Mouse (Mus musculus): ENCODE measurements around the gene Med15. TPM values are rescaled to one million over a fixed set of nuclear protein-coding genes. Genes with fewer than 3 reads are reported as not detected.
"Not testable (repeated sequence)": the region's sequence is repeated elsewhere in the genome, so short reads cannot be mapped to it uniquely, and the experiment has no call there.

The Med15 gene
- polyA plus RNA-seq, 1 experiment from 2014 or later, result 47.1 TPM

GRCm38 (mm10) chr16:17617922-17618565 lies 114.6 kb downstream of the Med15 start:
- ATAC-seq (ENCODE audit: low read depth), result peak; percentile 68
- no peak overlapping the region for H3K27ac ChIP-seq (ENCODE audit: low read length)
- no peaks in the 10 kb centered on the region for H3K27me3 ChIP-seq (ENCODE audit: control insufficient read depth, insufficient read depth, low read depth, low read length)
- WGBS, result 6% methylated on average over 13 of the region's 13 CpGs
- no peak overlapping the region for H3K9ac ChIP-seq (ENCODE audit: low read length)
- H3K9me3 ChIP-seq (ENCODE audit: control insufficient read depth, low read length), result no peaks in the 10 kb centered on the region
- H3K4me3 ChIP-seq (ENCODE audit: low read length), result no peak overlapping the region
- H3K4me1 ChIP-seq (replicated peaks; ENCODE audit: control insufficient read depth, insufficient read depth, low read length), result peaks cover 10% of the 10 kb centered on the region
- H3K36me3 ChIP-seq (ENCODE audit: control insufficient read depth, insufficient read depth, low read length), result no peaks in the 10 kb centered on the region; the same call in 1 of the 2 replicates
- peak overlapping the region; percentile 21; the same call in 1 of the 2 replicates for H3K4me2 ChIP-seq (ENCODE audit: low read depth, low read length)

DNA sequence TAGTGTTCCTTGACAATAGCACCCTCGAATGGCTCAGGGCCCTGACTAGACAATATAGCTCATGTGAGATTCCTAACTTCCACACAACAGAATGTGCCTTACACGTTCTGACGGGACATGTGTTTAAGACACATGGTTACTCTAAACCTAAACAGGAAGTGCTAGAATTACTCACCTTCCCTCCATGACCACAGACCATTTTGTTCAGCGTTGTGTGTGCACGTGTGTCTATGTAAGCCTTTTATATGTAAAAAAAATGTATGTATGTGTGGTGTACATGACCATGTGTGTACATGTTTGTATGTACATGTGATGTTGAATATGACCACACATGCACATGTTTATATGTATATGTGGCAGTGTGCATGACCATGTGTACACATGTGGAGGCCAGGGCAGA lies 116.5 kb downstream of the Med15 start:
- H3K36me3 ChIP-seq (ENCODE audit: control insufficient read depth, insufficient read depth, low read length), result no peaks in the 10 kb centered on the region
- H3K27ac ChIP-seq (ENCODE audit: low read length), result no peak overlapping the region
- H3K9me3 ChIP-seq (ENCODE audit: control insufficient read depth, low read length), result no peaks in the 10 kb centered on the region
- peaks cover 10% of the 10 kb centered on the region for H3K4me1 ChIP-seq (replicated peaks; ENCODE audit: control insufficient read depth, insufficient read depth, low read length)
- 72% methylated on average over 5 of the region's 5 CpGs for WGBS
- no peak for ATAC-seq (ENCODE audit: low read depth)
- no peak overlapping the region for H3K4me3 ChIP-seq (ENCODE audit: low read length)
- H3K9ac ChIP-seq (ENCODE audit: low read length), result no peak overlapping the region
- no peak overlapping the region for H3K4me2 ChIP-seq (ENCODE audit: low read depth, low read length)
- H3K27me3 ChIP-seq (ENCODE audit: control insufficient read depth, insufficient read depth, low read depth, low read length), result no peaks in the 10 kb centered on the region

DNA sequence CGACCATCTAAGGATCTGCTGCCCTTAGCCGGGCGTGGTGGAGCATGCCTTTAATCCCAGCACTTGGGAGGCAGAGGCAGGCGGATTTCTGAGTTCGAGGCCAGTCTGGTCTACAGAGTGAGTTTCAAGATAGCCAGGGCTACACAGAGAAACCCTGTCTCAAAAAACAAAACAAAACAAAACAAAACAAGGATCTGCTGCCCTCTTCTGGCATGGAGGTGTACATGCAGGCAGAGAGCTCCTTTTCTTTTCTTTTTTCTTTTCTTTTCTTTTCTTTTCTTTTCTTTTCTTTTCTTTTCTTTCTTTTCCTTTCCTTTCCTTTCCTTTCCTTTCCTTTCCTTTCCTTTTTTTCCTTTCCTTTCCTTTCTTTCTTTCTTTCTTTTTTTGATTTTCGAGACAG lies 118.0 kb downstream of the Med15 start:
- not testable (repeated sequence) for H3K4me2 ChIP-seq (ENCODE audit: low read depth, low read length); H3K27ac ChIP-seq (ENCODE audit: low read length); H3K27me3 ChIP-seq (ENCODE audit: control insufficient read depth, insufficient read depth, low read depth, low read length); H3K36me3 ChIP-seq (ENCODE audit: control insufficient read depth, insufficient read depth, low read length); H3K9me3 ChIP-seq (ENCODE audit: control insufficient read depth, low read length); H3K4me1 ChIP-seq (replicated peaks; ENCODE audit: control insufficient read depth, insufficient read depth, low read length); H3K4me3 ChIP-seq (ENCODE audit: low read length); ATAC-seq (ENCODE audit: low read depth); H3K9ac ChIP-seq (ENCODE audit: low read length)
- WGBS, result 92% methylated on average over 6 of the region's 6 CpGs

- H3K36me3 ChIP-seq (ENCODE audit: control insufficient read depth, insufficient read depth, low read length), result no peaks in the 10 kb centered on the region
- H3K4me3 ChIP-seq (ENCODE audit: low read length), result no peak overlapping the region
- no peak for ATAC-seq (ENCODE audit: low read depth)
- H3K4me2 ChIP-seq (ENCODE audit: low read depth, low read length), result no peak overlapping the region
- H3K27ac ChIP-seq (ENCODE audit: low read length), result no peak overlapping the region
- no peaks in the 10 kb centered on the region for H3K27me3 ChIP-seq (ENCODE audit: control insufficient read depth, insufficient read depth, low read depth, low read length)
- H3K9ac ChIP-seq (ENCODE audit: low read length), result no peak overlapping the region
- H3K4me1 ChIP-seq (replicated peaks; ENCODE audit: control insufficient read depth, insufficient read depth, low read length), result no peaks in the 10 kb centered on the region
- no peaks in the 10 kb centered on the region for H3K9me3 ChIP-seq (ENCODE audit: control insufficient read depth, low read length)
- WGBS, result 49% methylated on average over 4 of the region's 4 CpGs
These were observed 121.3 kb downstream of the Med15 start for GRCm38 (mm10) chr16:17611383-17611782.

DNA sequence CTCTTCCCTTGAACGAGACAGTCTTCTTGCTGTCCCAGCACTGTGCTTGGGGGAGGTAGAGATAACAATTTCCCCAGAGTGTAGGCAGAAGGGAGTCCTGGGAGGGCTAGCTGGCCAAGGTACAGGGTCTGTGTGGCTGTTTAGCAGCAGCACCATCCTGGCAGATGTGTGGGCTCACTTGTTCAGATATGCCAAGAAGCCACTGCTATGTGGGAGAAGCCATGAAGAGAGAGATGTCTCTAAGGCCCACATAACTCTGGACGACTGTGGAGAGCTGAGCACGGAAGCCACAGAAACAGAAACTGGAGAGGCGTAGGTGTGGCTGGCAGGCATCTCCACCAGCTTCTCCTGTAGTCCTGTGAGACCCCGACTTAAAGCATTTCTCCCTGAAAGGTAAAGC lies 127.0 kb downstream of the Med15 start:
- no peak for ATAC-seq (ENCODE audit: low read depth)
- Histone ChIP-seq H3K27ac (ENCODE audit: low read length) (no peak overlapping the region), H3K27me3 (ENCODE audit: control insufficient read depth, insufficient read depth, low read depth, low read length) (no peaks in the 10 kb centered on the region), H3K36me3 (ENCODE audit: control insufficient read depth, insufficient read depth, low read length) (no peaks in the 10 kb centered on the region), H3K4me1 (replicated peaks; ENCODE audit: control insufficient read depth, insufficient read depth, low read length) (no peaks in the 10 kb centered on the region), H3K4me2 (ENCODE audit: low read depth, low read length) (no peak overlapping the region), H3K9me3 (ENCODE audit: control insufficient read depth, low read length) (no peaks in the 10 kb centered on the region), H3K4me3 (ENCODE audit: low read length) (no peak overlapping the region), H3K9ac (ENCODE audit: low read length) (no peak overlapping the region)
- 67% methylated on average over 5 of the region's 5 CpGs for WGBS

DNA sequence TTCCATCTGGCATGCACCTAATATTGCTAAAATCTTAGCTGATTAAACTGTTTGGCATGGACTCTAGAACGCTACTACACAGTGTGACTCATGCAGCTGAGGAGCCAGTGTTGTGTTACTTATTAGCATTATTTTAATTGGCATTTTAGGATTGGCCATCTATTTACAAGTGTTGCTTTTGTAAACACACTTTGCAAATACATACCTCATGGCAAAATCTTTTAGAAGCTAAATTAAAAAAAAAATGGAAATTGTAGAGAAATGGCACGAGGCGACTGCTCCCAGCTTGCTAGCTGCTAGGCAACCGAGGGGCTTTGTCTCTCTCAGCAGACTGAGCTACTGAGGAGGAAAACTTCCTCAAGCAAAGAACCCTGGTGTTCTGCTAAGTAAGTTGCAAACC lies 127.8 kb downstream of the Med15 start:
- Histone ChIP-seq H3K36me3 (ENCODE audit: control insufficient read depth, insufficient read depth, low read length) (no peaks in the 10 kb centered on the region), H3K4me3 (ENCODE audit: low read length) (no peak overlapping the region), H3K27me3 (ENCODE audit: control insufficient read depth, insufficient read depth, low read depth, low read length) (no peaks in the 10 kb centered on the region), H3K9me3 (ENCODE audit: control insufficient read depth, low read length) (no peaks in the 10 kb centered on the region), H3K4me2 (ENCODE audit: low read depth, low read length) (no peak overlapping the region), H3K4me1 (replicated peaks; ENCODE audit: control insufficient read depth, insufficient read depth, low read length) (no peaks in the 10 kb centered on the region), H3K27ac (ENCODE audit: low read length) (no peak overlapping the region), H3K9ac (ENCODE audit: low read length) (no peak overlapping the region)
- ATAC-seq (ENCODE audit: low read depth), result no peak
- 64% methylated on average over 4 of the region's 4 CpGs for WGBS

Other genes starting within 250 kb of the Med15 start
- gene Aifm3, start 243.3 kb downstream of the Med15 start, polyA plus RNA-seq (2015; fragmentation: Nextera tagmentation; extraction: Ambion mirVana), result 4.1 and 6.5 TPM in 2 replicates
- 75.6 and 85.6 TPM in 2 replicates for gene Lztr1, start 224.2 kb downstream of the Med15 start, polyA plus RNA-seq (2015; fragmentation: Nextera tagmentation; extraction: Ambion mirVana)
- 53.0 and 59.5 TPM in 2 replicates for gene Thap7, start 201.8 kb downstream of the Med15 start, polyA plus RNA-seq (2015; fragmentation: Nextera tagmentation; extraction: Ambion mirVana)
- gene Lrrc74b, start 171.6 kb downstream of the Med15 start, polyA plus RNA-seq (2015; fragmentation: Nextera tagmentation; extraction: Ambion mirVana), result 3.0 and 4.8 TPM in 2 replicates
- 1.3 and 1.5 TPM in 2 replicates for gene P2rx6, start 171.0 kb downstream of the Med15 start, polyA plus RNA-seq (2015; fragmentation: Nextera tagmentation; extraction: Ambion mirVana)
- 10.8 and 13.2 TPM in 2 replicates for gene Slc7a4, start 149.7 kb downstream of the Med15 start, polyA plus RNA-seq (2015; fragmentation: Nextera tagmentation; extraction: Ambion mirVana)
- 33.2 and 34.3 TPM in 2 replicates for gene Smpd4, start 113.5 kb downstream of the Med15 start, polyA plus RNA-seq (2015; fragmentation: Nextera tagmentation; extraction: Ambion mirVana)
- 8.8 and 9.1 TPM in 2 replicates for gene Ccdc74a, start 86.4 kb downstream of the Med15 start, polyA plus RNA-seq (2015; fragmentation: Nextera tagmentation; extraction: Ambion mirVana)
- gene Klhl22, start 26.7 kb upstream of the Med15 start, polyA plus RNA-seq (2015; fragmentation: Nextera tagmentation; extraction: Ambion mirVana), result 59.0 and 62.8 TPM in 2 replicates
- 12.4 and 13.9 TPM in 2 replicates for gene Scarf2, start 64.4 kb upstream of the Med15 start, polyA plus RNA-seq (2015; fragmentation: Nextera tagmentation; extraction: Ambion mirVana)
- gene B830017H08Rik, start 100.2 kb upstream of the Med15 start, polyA plus RNA-seq (2015; fragmentation: Nextera tagmentation; extraction: Ambion mirVana), result not detected in 2 replicates
- 4.1 and 4.5 TPM in 2 replicates for gene Car15, start 105.5 kb upstream of the Med15 start, polyA plus RNA-seq (2015; fragmentation: Nextera tagmentation; extraction: Ambion mirVana)
- 0.29 and 0.33 TPM in 2 replicates for gene Gm20518, start 158.8 kb upstream of the Med15 start, polyA plus RNA-seq (2015; fragmentation: Nextera tagmentation; extraction: Ambion mirVana)
- gene Tssk1, start 161.3 kb upstream of the Med15 start, polyA plus RNA-seq (2015; fragmentation: Nextera tagmentation; extraction: Ambion mirVana), result 0.08 TPM in 1 of 2 replicates, not detected in the other
- gene Dgcr2, start 165.7 kb upstream of the Med15 start, polyA plus RNA-seq (2015; fragmentation: Nextera tagmentation; extraction: Ambion mirVana), result 87.9 and 89.2 TPM in 2 replicates
- not detected in 2 replicates for gene Tssk2, start 165.7 kb upstream of the Med15 start, polyA plus RNA-seq (2015; fragmentation: Nextera tagmentation; extraction: Ambion mirVana)
- 39.9 and 42.0 TPM in 2 replicates for gene Ess2, start 178.5 kb upstream of the Med15 start, polyA plus RNA-seq (2015; fragmentation: Nextera tagmentation; extraction: Ambion mirVana)
- gene Gsc2, start 182.2 kb upstream of the Med15 start, polyA plus RNA-seq (2015; fragmentation: Nextera tagmentation; extraction: Ambion mirVana), result not detected in 2 replicates
- 64.3 and 68.8 TPM in 2 replicates for gene Slc25a1, start 195.3 kb upstream of the Med15 start, polyA plus RNA-seq (2015; fragmentation: Nextera tagmentation; extraction: Ambion mirVana)
- gene Vpreb2, start 247.5 kb upstream of the Med15 start, polyA plus RNA-seq (2015; fragmentation: Nextera tagmentation; extraction: Ambion mirVana), result not detected in 2 replicates